Mouse (Mus musculus) right cerebral cortex, postnatal 36 days (tissue): ENCODE measurements around the gene Tmem217.
A peak's percentile ranks its signal among the peaks of the same experiment; 100 is the strongest.
"Not testable (repeated sequence)": the region's sequence is repeated elsewhere in the genome, so short reads cannot be mapped to it uniquely, and the experiment has no call there.

ENCODE experiments used
- DNase-seq, 2 experiments: peaks; one replicate each; pipeline ENCODE4 v3.0.0; 2022; ENCODE audit warnings: low spot score in 2 of 2, mixed read lengths in 1 of 2

The Tmem217 gene

DNA sequence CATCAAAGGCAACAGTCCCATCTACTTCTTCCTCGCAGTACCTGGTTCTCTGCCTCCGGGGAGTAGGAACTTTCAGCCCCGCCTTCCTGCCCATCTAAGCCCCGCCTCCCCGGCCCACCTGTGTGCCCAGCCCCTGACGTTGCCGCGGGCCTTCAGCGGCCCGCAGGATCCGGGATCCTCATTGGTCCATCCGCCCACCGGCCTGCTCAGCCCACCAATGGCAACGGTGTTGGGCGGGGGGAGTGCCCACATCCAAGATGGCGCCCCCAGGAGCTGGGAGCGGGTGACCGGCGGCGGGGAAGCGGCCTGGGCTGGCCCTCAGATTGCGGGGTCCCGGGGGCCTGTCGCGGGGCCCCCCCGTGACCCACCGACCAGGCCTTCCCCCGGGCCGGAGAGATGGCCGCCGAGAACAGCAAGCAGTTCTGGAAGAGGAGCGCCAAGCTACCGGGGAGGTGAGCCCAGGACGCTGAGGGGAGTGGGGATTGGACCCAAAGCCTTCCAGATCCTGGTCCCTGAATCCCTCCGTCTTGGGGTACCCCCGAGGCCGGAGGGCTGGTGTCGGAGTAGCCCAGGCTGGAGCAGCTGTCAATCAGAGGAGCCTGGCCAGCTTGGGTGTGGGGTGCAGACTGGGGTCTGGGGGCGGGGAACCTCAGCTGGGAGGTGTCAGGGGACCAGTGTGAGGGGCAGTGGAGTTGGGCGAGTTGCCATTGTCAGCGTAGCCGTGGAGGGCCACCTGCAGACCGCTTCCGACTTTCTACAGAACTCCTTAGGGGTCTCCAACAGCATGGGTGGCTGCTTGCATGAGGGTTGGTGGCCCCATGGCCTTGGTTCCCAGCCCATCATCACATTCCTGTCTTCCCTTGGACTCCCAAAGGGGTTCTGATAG, 2.4 kb downstream of the Tmem217 start, which contains the start of the genes Gm17657 and Tbc1d22b:
Gm17657 (minus strand) TSS at position 96 of the 886 bp plus-strand sequence.
Tbc1d22b (plus strand) TSS at position 243 of the 886 bp plus-strand sequence.
- peak; percentile 94 to 96 for DNase-seq

- DNase-seq: no peak
These were observed 3.2 kb downstream of the Tmem217 start for GRCm38 (mm10) chr17:29548994-29549393.

DNA sequence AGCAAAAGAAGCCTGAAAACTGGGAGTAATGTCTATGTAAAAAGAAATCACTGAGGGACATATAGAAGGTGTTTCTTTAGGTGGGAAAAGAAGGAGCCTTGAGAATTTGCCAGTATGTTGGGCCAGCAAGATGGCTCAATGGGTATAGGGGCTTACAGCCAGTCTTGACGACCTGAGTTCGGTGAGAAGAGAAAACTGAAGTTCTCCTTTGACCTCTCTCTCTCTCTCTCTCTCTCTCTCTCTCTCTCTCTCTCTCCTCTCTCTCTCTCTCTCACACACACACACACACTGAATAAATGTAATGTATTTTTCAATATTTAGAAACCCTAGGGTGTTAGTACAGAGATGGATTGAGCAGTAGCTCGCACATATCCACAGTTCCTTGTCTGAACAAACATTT, 3.7 kb downstream of the Tmem217 start:
- DNase-seq: no peak

DNA sequence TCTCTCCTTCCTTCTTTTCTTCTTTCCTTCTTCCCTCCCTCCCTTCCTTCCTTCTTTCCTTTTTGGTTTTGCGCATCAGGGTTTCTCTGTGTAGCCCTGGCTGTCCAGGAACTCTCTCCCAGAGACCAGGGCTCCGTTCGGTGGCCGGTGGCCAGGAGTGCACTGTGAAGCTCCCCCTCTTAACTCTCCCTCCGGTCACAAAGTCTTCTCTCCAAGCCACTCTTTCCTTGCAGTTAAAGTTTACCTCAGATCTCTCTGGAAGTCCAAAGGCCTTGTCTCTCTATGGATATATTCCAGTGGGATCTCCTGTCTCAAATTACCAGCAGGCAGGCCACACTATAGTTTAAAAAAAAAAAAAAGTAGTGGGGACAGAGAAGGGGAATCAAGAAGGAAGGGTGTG, 6.9 kb downstream of the Tmem217 start:
- no peak for DNase-seq

GRCm38 (mm10) chr17:29544064-29544463, 8.1 kb downstream of the Tmem217 start:
- no peak for DNase-seq

GRCm38 (mm10) chr17:29542831-29543690, 9.1 kb downstream of the Tmem217 start:
- DNase-seq: no peak

DNA sequence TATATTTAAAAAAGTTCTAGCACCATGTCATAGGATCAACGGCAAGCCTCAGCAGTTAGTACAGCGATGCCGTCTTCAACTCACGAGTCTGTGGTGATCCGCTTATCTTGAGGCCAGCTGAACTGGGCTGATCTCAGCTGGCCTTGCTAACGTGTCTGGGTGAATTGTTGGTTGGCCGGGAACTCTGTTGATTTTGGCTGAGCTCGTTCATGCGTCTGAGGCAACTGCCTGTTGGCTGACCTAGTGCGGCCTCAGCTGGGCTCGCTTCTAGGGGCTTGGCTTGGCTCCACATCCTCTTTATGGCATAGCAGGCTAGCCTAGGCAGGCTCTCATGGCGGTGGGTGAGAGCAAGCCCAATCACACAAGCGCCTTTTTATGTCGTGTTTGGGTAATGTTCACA, 10.8 kb downstream of the Tmem217 start:
- DNase-seq: no peak

GRCm38 (mm10) chr17:29540426-29540825, 11.8 kb downstream of the Tmem217 start:
- no peak for DNase-seq

DNA sequence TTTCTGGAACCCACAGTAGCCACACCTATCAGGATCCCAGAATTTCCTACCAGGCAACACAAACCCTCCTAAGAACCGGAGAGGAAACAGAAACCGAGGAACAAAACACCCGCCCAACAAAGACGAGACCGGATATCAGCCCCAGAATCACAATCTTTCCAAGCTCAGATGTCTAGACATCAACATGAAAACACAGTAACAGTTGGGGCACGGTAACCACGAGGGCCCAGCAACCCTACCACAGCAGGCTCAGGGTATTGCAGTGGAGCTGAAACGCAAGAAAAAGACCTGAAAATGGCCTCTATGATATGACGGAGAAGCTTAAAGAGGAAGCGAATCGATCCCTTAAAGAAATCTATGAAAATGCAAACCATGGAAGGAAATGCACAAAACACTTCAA, 18.3 kb downstream of the Tmem217 start:
- DNase-seq: no peak

DNA sequence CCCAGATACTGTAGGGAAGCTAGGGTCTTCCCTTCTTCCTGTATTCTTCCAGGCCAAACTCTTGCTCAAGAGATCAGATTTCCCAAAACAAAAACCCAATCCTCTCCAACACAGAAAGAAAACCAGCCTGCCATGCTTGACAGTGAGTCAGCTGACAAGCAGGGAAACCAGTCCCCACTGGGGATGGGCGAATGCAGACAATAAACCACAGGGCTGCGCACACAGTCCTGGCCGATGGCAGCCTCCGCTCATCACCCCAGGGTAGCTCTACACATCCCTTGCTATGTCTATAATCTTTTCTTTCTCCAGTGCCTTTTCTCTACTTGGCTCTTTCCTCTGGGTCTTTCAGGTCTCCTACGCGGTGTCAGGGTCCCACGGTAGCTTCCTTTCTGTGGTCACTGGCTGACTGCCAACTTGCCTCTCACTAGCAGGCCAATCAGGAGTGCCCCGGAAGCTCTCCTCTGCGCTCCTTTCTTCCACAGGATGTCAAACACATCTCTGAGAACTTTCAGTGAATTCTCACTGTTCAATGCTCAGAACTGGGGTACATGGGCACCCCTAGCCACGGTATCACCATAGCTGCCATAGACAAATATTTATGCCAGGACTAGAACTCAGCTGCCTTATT, 20.3 kb downstream of the Tmem217 start:
- no peak for DNase-seq

- no peak for DNase-seq
These were observed 20.9 kb downstream of the Tmem217 start for GRCm38 (mm10) chr17:29531278-29531677.

DNA sequence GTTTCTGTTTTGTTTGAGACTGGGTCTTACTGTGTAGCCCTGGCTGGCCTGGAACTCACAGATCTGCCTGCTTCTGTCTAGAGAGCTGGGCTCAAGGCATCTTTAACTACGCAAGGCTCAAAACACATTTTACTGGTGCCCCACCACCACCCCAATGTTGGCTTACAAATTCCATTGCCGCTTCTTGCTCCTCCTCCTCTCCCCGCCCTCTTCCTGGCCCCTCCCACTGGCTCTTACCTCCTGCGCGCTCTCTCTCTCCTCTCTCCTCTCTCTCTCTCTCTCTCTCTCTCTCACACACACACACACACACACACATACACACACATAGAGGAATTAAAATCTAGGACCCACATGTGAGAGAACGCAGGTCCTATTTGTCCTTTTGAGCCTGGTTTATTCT, 21.7 kb downstream of the Tmem217 start:
- DNase-seq: no peak

DNA sequence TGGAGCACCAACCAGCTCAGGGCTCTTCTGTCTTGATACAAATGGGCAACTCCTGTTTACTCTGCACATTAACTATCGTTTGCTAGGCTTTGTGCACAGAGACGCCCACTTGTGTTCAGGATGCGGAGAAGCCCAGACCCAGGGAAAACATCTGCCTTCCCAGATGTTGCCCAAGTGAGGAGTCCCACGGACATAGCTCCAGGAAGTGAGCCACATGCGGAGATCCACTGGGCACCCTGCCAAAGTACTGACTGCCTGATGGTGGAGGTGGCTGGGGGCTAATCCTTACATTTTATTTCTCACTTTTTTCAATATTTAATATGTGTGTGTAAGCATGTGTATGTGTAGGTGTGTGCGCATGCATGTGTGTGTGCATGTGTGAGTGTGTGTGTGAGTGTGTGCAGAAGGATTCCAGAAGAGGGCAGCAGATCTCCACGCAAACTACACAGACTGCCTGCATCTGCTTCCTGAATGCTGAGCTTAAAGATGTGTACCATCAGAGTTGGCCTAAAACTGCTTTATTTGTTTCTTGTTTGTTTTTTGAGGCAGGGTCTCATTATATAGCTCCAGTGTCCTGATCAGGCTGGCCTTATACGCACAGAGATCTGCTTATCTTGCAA, 23.5 kb downstream of the Tmem217 start:
- DNase-seq: no peak

GRCm38 (mm10) chr17:29525613-29526012, 26.6 kb downstream of the Tmem217 start:
- DNase-seq: no peak

DNA sequence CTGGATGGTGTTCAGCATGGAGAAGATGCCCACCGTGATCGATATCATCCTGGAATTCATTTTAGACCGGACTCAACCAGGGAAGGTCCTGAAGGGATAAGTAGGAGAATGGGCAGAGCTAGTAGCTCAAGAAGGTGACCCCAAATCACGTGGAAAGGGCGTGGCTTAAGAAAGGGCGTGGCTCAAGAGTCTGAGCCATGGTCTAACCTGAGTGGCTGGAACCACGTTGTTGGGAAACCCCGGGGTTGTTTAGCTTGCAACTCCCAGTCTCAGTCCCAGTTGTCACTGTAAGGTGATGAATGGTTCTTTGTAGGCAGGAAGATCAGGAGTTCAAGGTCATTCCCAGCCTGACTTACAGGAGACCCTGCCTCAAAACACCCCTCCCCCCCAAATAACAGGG, 32.5 kb downstream of the Tmem217 start:
- DNase-seq: no peak

DNA sequence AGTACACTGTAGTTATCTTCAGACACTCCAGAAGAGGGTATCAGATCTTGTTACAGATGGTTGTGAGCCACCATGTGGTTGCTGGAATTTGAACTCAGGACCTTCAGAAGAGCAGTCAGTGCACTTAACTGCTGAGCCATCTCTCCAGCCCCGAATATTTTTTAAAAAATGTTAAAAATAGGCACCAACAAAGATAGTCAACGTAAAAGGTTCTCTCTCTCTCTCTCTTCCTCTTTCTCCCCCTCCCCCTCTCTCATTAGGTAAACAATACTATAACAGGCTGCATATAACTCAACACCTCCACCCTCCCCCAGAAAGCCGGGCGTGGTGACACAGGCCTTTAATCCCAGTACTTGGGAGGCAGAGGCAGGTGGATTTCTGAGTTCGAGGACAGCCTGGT, 33.5 kb downstream of the Tmem217 start:
- not testable (repeated sequence) for DNase-seq

DNA sequence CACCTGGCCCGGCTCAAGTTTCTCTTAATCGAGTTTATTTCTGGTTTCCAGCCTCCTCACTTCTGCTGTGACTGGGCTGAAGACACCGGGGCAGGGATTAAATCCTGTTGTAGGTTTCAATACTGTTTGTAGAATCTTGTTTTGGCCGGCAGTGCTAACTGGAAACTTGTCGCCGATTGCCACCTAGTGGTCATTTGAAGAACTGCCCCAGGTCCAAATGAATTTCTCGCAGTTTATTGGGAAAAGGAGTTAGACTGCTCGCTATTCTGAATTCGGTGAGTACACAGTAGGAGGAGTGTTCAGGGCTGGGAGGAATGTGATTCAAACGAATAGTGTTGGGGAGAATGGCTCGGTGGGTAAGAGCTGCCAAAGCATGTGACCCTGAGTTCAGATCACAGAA, 37.8 kb downstream of the Tmem217 start:
- peak; percentile 60 to 64 for DNase-seq

DNA sequence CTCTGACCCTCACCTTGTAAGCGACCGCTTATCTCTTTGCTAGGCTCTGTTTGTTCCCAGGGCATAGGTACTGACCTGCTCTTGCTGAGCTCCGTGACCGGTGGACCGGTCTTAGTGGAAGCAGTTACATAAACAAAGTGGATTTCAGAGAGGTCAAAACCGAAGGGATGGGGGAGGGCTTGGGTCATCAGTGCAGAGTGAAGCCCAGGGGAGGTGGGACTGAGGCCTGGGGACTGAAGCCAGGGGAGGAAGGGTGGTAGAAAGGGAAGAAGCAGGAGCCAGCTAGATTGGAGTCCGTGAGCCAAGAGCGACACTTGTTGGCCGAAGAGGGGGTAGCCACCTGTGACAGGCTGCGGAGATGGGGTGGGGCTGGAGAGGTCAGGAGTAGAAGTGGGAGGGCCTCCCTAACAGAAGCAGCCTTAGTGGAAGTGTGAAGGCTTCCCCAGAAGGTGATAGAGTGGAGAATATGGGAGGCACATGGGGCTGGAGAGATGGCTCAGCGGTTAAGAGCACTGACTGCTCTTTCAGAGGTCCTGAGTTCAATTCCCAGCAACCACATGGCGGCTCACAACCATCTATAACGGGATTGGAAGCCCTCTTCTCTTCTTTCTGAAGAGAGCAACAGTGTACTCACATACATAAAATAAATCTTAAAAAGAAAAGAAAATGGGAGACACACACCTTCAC, 39.0 kb downstream of the Tmem217 start:
- DNase-seq: no peak

DNA sequence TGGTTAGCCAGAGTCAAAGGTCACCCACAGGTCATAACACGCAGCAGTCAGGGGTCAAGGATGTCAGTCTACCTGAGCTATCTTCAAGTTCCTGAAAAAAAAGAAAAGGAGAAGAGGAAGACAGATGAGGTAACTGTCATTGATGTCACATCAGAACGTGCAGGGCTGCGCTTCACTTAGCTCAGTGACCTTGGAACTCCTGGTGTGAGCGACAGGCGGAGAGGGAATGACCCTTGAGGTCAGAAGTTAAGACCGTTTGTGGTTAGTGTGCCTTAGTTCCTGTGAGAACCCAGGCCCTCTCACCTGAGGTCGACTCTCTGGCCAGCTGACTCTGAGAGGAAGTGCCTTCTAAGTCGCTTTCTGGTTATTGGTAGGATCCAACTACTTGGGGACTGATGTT, 41.5 kb downstream of the Tmem217 start:
- DNase-seq: no peak

DNA sequence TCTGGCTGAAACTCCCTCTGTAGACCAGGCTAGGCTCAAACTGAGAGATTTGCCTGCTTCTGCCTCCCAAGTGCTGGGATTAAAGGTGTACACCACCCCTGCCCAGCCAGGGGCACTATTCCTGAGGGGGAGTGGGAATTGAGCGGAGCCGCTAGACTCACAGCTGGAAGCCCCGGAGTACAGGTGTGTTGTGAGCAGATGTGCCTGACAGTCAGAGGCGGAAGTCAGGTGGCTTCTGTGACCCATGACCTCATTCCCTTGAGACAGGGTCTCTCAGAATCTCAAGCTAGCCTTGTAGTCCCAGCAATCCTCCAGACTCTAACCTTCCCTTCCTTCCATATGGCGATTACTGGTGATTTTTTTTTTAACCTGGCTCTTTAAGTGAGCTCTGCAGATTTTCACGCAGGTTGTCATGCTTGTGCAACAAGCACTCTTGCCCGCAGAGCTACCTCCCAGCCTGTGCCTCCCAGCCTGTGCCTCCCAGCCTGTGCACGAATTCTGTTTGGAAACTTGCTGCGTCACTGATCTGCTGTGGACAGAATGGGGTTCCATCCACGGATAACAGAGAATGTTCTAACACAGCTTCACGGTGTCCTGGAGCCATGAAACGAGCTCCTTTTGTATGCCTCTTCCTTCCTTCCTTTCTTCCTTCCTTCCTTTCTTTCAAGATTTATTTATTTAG, 43.1 kb downstream of the Tmem217 start:
- no peak for DNase-seq
